Comparison of ENCODE assay signal across 27 mouse cellular contexts in genomic region chrX:110096976-110097375, GRCm38 (mm10).
"Had no signal": no experiment of that assay in that cellular context is flagged by ENCODE, and none has a peak within 500 bp of the region (broad histone marks: within the 10 kb centered on the region; RNA-seq: fewer than 3 reads in every experiment).

No protein-coding gene starts in this region.

- H3K4me1 ChIP-seq: limb, embryonic 10.5 days; limb, embryonic 12.5 days; limb, embryonic 13.5 days; limb, embryonic 15.5 days; liver, embryonic 12.5 days; liver, embryonic 13.5 days; liver, embryonic 15.5 days; lung, embryonic 15.5 days; megakaryocyte, embryonic 14.5 days; midbrain, embryonic 10.5 days; midbrain, embryonic 12.5 days; midbrain, embryonic 13.5 days; midbrain, embryonic 15.5 days had no signal

- H3K27ac ChIP-seq: limb, embryonic 10.5 days; limb, embryonic 12.5 days; limb, embryonic 13.5 days; limb, embryonic 15.5 days; liver, embryonic 12.5 days; liver, embryonic 13.5 days; liver, embryonic 14.5 days; liver, embryonic 15.5 days; lung, embryonic 15.5 days; macrophage; midbrain, embryonic 10.5 days; midbrain, embryonic 12.5 days; midbrain, embryonic 13.5 days; midbrain, embryonic 15.5 days had no signal

- H3K9ac ChIP-seq: limb, embryonic 12.5 days; limb, embryonic 13.5 days; limb, embryonic 15.5 days; liver, embryonic 12.5 days; liver, embryonic 13.5 days; liver, embryonic 14.5 days; liver, embryonic 15.5 days; liver, postnatal 0 days; lung, embryonic 14.5 days; lung, embryonic 15.5 days; midbrain, embryonic 12.5 days; midbrain, embryonic 13.5 days; midbrain, embryonic 15.5 days had no signal

- H3K36me3 ChIP-seq: limb, embryonic 10.5 days; limb, embryonic 12.5 days; limb, embryonic 13.5 days; limb, embryonic 15.5 days; liver, embryonic 12.5 days; liver, embryonic 13.5 days; liver, embryonic 15.5 days; lung, embryonic 15.5 days; midbrain, embryonic 10.5 days; midbrain, embryonic 12.5 days; midbrain, embryonic 13.5 days; midbrain, embryonic 15.5 days had no signal

- DNase-seq: left cerebral cortex, postnatal 4 days; liver; liver, embryonic 13.5 days; liver, postnatal 0 days; lung, adult 18-20 months; lung, adult 2 months; lung, embryonic 14.5 days; lung, postnatal 10 days; lung, postnatal 14 days; lung, postnatal 36 days; lung, postnatal 4 days; midbrain, embryonic 14.5 days had no signal

- H3K27me3 ChIP-seq: limb, embryonic 12.5 days; limb, embryonic 13.5 days; limb, embryonic 15.5 days; liver, embryonic 12.5 days; liver, embryonic 13.5 days; liver, embryonic 15.5 days; lung, embryonic 15.5 days; megakaryocyte, embryonic 14.5 days; midbrain, embryonic 12.5 days; midbrain, embryonic 13.5 days; midbrain, embryonic 15.5 days had no signal

- H3K9me3 ChIP-seq: limb, embryonic 10.5 days; limb, embryonic 12.5 days; limb, embryonic 13.5 days; limb, embryonic 15.5 days; liver, embryonic 12.5 days; liver, embryonic 13.5 days; liver, embryonic 15.5 days; lung, embryonic 15.5 days; midbrain, embryonic 10.5 days; midbrain, embryonic 12.5 days; midbrain, embryonic 13.5 days; midbrain, embryonic 15.5 days had no signal

- H3K4me3 ChIP-seq: limb, embryonic 10.5 days; limb, embryonic 12.5 days; limb, embryonic 13.5 days; limb, embryonic 15.5 days; liver, embryonic 12.5 days; liver, embryonic 13.5 days; liver, embryonic 15.5 days; lung, embryonic 15.5 days; megakaryocyte, embryonic 14.5 days; midbrain, embryonic 10.5 days; midbrain, embryonic 12.5 days; midbrain, embryonic 13.5 days; midbrain, embryonic 15.5 days; myocyte had no signal
